Mouse (Mus musculus): ENCODE data around the gene Rpia. TPM values are rescaled to one million over a fixed set of nuclear protein-coding genes. Genes with fewer than 3 reads are reported as not detected.

Rpia gene
- polyA plus RNA-seq, 1 experiment from 2014 or later, result 3.0 TPM

DNA sequence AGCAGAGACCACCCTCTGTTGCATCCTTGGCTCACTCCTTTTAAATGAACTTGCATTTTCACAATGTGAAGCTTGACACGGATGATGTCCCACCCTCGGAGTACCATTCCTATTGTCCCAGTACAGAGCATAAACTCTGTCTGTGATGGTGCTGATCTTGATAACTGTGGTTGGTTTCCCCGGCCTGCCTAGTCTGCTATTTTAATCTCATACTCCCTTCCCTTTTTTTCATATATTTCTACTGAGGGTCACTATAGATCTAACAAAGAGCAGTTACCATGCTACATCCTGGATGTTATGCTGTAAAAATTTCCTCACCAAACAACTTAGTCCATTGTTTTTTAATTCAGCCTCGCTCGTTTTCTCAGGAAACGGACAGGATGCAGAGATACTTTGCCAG, 4.9 kb upstream of the Rpia start:
- Histone ChIP-seq H3K27me3 (replicated peaks) (no peaks in the 10 kb centered on the region), H3K4me3 (no peak overlapping the region), H3K9ac (no peak overlapping the region), H3K4me2 (no peak overlapping the region), H3K36me3 (replicated peaks) (no peaks in the 10 kb centered on the region), H3K9me3 (no peaks in the 10 kb centered on the region), H3K27ac (no peak overlapping the region), H3K4me1 (peaks cover 4% of the 10 kb centered on the region)
- WGBS, result 81% methylated on average over 6 of the region's 6 CpGs
- no peak for ATAC-seq (replicated peaks)

DNA sequence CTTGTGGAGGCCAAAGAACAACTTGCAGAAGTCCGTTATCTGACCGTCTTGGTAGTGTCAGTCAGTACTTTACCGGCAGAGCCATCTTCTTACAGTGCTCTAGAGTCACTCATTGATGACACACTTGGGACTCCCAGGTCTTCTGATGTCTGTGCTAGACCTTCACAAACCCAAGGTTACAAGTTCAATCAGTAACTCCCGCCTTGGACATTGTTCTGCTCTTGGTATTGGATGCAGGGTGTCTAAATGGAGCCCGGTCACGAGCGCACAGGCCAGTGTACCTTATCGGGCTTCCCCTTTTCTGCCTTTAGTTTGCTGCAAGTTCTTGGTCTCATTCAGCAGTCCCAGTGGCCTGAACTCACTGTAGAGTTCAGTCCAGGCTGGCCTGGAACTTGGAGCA, 612 bp upstream of the Rpia start:
- ATAC-seq (replicated peaks), result peak; percentile 38
- WGBS, result 36% methylated on average over 8 of the region's 8 CpGs
- Histone ChIP-seq H3K36me3 (replicated peaks) (no peaks in the 10 kb centered on the region), H3K4me1 (peaks cover 19% of the 10 kb centered on the region), H3K27me3 (replicated peaks) (no peaks in the 10 kb centered on the region), H3K27ac (no peak overlapping the region), H3K9me3 (no peaks in the 10 kb centered on the region), H3K9ac (peak overlapping the region; percentile 44), H3K4me3 (peak overlapping the region; percentile 85), H3K4me2 (peak overlapping the region; percentile 81)

DNA sequence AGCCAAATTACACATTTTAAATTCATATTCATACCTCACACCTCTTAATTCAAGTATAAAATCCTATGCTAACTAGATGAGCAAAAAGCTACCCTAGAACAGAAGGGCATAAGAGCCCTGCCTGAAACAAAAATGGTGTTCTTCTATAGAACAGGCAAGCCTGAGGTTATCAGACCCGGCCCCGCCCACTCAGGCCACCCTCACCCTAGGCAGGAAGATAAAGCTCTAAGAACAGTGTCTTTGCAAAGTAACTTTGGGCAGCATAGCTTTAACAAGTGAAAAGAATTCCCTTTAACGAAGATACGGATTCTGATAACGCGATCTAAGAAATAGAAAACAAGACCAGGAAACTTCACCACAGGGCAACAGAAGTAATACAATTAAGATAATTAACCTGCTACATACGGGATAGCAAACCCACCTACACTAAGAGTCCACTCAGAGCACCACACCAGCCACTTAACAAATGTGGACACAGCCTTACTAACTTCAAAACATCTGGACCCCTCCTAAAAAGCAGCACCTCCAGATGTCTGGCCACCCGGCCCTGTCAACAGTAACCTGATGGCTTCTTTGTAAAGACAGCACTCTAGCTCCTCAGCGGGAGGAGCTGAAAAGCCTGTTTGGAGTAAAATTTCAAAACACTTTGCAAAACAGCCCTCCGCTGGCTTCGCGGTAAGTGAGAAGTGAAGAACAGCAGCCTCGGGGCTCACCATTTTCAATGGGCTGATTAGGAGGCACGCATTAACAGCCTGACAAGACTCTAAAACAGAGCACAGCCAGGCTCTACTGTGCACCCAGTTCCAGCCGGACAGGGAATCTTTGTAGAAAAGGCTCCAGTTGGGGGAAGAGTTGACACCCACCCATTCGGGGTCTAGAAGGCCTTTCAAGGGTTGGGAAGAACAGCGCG, 925 bp downstream of the Rpia start:
- Histone ChIP-seq H3K27me3 (replicated peaks) (no peaks in the 10 kb centered on the region), H3K4me1 (peaks cover 26% of the 10 kb centered on the region), H3K4me2 (peak overlapping the region; percentile 81), H3K9ac (peak overlapping the region; percentile 76), H3K4me3 (peak overlapping the region; percentile 85), H3K36me3 (replicated peaks) (no peaks in the 10 kb centered on the region), H3K9me3 (no peaks in the 10 kb centered on the region), H3K27ac (peak overlapping the region; percentile 74)
- WGBS, result 8% methylated on average over 18 of the region's 18 CpGs
- peak; percentile 64 for ATAC-seq (replicated peaks)

- peak overlapping the region; percentile 81 for H3K4me2 ChIP-seq
- peaks cover 26% of the 10 kb centered on the region for H3K4me1 ChIP-seq
- H3K9ac ChIP-seq, result no peak overlapping the region
- H3K4me3 ChIP-seq, result peak overlapping the region; percentile 85
- H3K27me3 ChIP-seq (replicated peaks), result no peaks in the 10 kb centered on the region
- H3K36me3 ChIP-seq (replicated peaks), result no peaks in the 10 kb centered on the region
- no peak overlapping the region for H3K27ac ChIP-seq
- ATAC-seq (replicated peaks), result no peak
- H3K9me3 ChIP-seq, result no peaks in the 10 kb centered on the region
- WGBS, result 90% methylated on average over 9 of the region's 9 CpGs
These were observed 1.9 kb downstream of the Rpia start for GRCm38 (mm10) chr6:70790034-70790650.

- WGBS, result 94% methylated on average over 3 of the region's 3 CpGs
- Histone ChIP-seq H3K9ac (no peak overlapping the region), H3K4me3 (no peak overlapping the region), H3K27ac (no peak overlapping the region), H3K27me3 (replicated peaks) (no peaks in the 10 kb centered on the region), H3K9me3 (no peaks in the 10 kb centered on the region), H3K4me2 (no peak overlapping the region), H3K4me1 (peaks cover 26% of the 10 kb centered on the region), H3K36me3 (replicated peaks) (no peaks in the 10 kb centered on the region)
- ATAC-seq (replicated peaks), result no peak
These were observed 2.9 kb downstream of the Rpia start for GRCm38 (mm10) chr6:70789134-70789533.

GRCm38 (mm10) chr6:70787524-70787923, 4.5 kb downstream of the Rpia start:
- Histone ChIP-seq H3K27me3 (replicated peaks) (no peaks in the 10 kb centered on the region), H3K9ac (no peak overlapping the region), H3K9me3 (no peaks in the 10 kb centered on the region), H3K4me2 (no peak overlapping the region), H3K4me3 (no peak overlapping the region), H3K4me1 (peaks cover 23% of the 10 kb centered on the region), H3K36me3 (replicated peaks) (peaks cover 8% of the 10 kb centered on the region; the same call in 1 of the 2 replicates), H3K27ac (no peak overlapping the region)
- WGBS, result 76% methylated on average over 2 of the region's 2 CpGs
- no peak for ATAC-seq (replicated peaks)

DNA sequence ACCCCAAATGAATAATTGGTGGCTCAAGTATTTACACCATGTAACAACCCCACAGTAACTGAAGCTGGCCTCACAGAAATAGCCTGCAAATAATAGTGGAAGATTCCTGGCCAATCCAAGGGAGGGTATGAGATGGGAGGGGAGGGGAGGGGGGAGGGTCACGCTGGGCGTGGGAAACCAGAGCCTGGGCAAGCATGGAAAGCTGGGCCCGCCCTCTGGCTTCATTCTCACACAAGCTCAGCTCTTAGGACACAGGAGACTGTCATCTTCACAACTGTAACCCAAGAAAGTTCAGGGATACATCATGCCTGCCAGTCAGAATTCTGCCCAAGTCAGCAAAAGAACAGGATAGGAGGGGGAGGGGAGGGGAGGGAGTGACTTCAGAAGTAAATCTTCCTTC, 6.2 kb downstream of the Rpia start:
- H3K9ac ChIP-seq, result no peak overlapping the region
- H3K9me3 ChIP-seq, result no peaks in the 10 kb centered on the region
- H3K4me3 ChIP-seq, result no peak overlapping the region
- H3K27me3 ChIP-seq (replicated peaks), result no peaks in the 10 kb centered on the region
- H3K4me2 ChIP-seq, result no peak overlapping the region
- no peak for ATAC-seq (replicated peaks)
- 24% methylated on average over 3 of the region's 3 CpGs for WGBS
- peaks cover 8% of the 10 kb centered on the region; the same call in 1 of the 2 replicates for H3K36me3 ChIP-seq (replicated peaks)
- no peak overlapping the region for H3K27ac ChIP-seq
- peaks cover 21% of the 10 kb centered on the region for H3K4me1 ChIP-seq

DNA sequence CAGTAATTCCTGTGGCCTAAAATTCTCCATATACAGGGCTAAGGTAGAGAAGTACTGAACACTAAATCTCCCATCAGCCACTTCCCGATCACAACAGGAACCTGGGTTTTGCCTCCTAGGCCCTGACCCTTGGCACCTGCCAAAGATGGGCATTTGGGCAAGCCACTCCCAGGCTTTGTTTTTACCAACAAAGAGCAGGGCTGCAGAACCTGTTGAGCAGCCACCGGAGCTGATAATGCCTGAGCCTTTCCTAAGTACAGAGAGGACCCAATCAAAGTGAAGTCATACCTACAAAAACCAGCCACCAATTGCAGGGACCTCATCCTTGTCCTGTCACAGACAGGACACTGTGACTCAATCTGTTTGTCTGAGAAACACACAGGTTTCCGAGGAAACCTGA, 7.2 kb downstream of the Rpia start:
- 85% methylated on average over 3 of the region's 3 CpGs for WGBS
- Histone ChIP-seq H3K4me1 (peaks cover 10% of the 10 kb centered on the region), H3K4me3 (no peak overlapping the region), H3K27ac (no peak overlapping the region), H3K4me2 (no peak overlapping the region), H3K9me3 (no peaks in the 10 kb centered on the region), H3K27me3 (replicated peaks) (no peaks in the 10 kb centered on the region), H3K36me3 (replicated peaks) (peaks cover 8% of the 10 kb centered on the region; the same call in 1 of the 2 replicates), H3K9ac (no peak overlapping the region)
- ATAC-seq (replicated peaks), result no peak

DNA sequence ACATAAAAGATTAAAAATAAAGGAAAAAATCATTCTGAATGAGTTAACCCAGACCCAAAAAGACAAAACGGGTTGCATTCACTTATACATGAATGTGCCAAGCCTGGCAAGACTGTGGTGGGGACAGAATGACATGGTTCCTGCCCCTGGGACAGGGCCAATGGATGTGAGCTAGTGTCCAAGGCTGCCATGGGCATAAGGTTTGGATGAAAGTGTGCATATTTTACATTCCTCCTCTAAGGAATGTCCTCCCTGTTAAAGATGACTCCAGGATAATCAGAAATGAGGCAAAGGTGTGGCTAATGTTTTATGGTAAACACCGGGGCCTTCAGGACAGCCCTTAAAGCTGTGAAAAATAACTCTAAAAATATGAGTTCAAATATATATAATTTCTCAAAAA, 10.7 kb downstream of the Rpia start:
- Histone ChIP-seq H3K9me3 (no peaks in the 10 kb centered on the region), H3K4me3 (no peak overlapping the region), H3K27me3 (replicated peaks) (no peaks in the 10 kb centered on the region), H3K4me1 (0 out of 2 replicates have a peak, but pooled peaks cover 3% of the 10 kb centered on the region), H3K9ac (no peak overlapping the region), H3K36me3 (replicated peaks) (peaks cover 8% of the 10 kb centered on the region; the same call in 1 of the 2 replicates), H3K27ac (no peak overlapping the region), H3K4me2 (no peak overlapping the region)
- 94% methylated on average over 2 of the region's 2 CpGs for WGBS
- no peak for ATAC-seq (replicated peaks)

GRCm38 (mm10) chr6:70774372-70774771, 17.7 kb downstream of the Rpia start:
- Histone ChIP-seq H3K36me3 (replicated peaks) (peaks cover 17% of the 10 kb centered on the region), H3K4me3 (no peak overlapping the region), H3K27ac (no peak overlapping the region), H3K9ac (no peak overlapping the region), H3K4me2 (no peak overlapping the region), H3K27me3 (replicated peaks) (no peaks in the 10 kb centered on the region), H3K9me3 (no peaks in the 10 kb centered on the region), H3K4me1 (no peaks in the 10 kb centered on the region)
- ATAC-seq (replicated peaks), result no peak
- WGBS, result 51% methylated on average over 2 of the region's 2 CpGs

- Histone ChIP-seq H3K27ac (no peak overlapping the region), H3K4me1 (no peaks in the 10 kb centered on the region), H3K4me3 (no peak overlapping the region), H3K4me2 (no peak overlapping the region), H3K9me3 (no peaks in the 10 kb centered on the region), H3K9ac (no peak overlapping the region), H3K36me3 (replicated peaks) (peaks cover 18% of the 10 kb centered on the region), H3K27me3 (replicated peaks) (no peaks in the 10 kb centered on the region)
- no peak for ATAC-seq (replicated peaks)
- 82% methylated on average over 5 of the region's 5 CpGs for WGBS
These were observed 18.3 kb downstream of the Rpia start for GRCm38 (mm10) chr6:70773769-70774168.

DNA sequence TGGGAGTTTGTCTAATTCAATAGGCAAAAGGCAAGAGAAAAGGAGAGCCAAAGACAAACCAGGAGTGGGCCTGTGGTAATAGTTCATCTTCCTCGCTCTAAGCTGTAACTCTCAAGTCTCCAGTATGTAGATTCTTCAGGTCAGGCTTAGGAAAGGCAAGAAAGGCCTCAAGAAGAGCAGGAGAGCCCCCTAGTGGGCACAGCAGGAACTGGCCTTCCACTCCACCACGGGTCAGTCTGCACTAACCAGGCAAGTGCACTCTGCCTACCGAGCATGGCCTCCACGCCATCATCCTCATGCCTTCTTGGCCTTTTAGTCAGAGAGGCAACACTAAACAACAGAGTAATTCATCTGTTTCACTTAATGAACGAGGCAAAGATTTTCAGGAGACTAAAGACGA, 23.3 kb downstream of the Rpia start:
- Histone ChIP-seq H3K4me3 (no peak overlapping the region), H3K4me1 (no peaks in the 10 kb centered on the region), H3K9ac (no peak overlapping the region), H3K9me3 (no peaks in the 10 kb centered on the region), H3K27ac (no peak overlapping the region), H3K27me3 (replicated peaks) (no peaks in the 10 kb centered on the region), H3K4me2 (no peak overlapping the region), H3K36me3 (replicated peaks) (peaks cover 22% of the 10 kb centered on the region)
- ATAC-seq (replicated peaks), result peak; percentile 79
- WGBS, result 34% methylated on average over 6 of the region's 6 CpGs

All from midbrain, embryonic 15.5 days (tissue).